Mouse (Mus musculus) neural tube, embryonic 13.5 days (tissue): ENCODE results near the gene Scgn. TPM values are rescaled to one million over a fixed set of nuclear protein-coding genes. Genes with fewer than 3 reads are reported as not detected.
A peak's percentile ranks its signal among the peaks of the same experiment; 100 is the strongest.

Experiments used
- ATAC-seq: fragments of 200-750 bp; cut with Nextera tagmentation; 2 replicates; pipeline ENCODE4 v1.8.0; 2017; ENCODE audit warnings: low read depth, mild to moderate bottlenecking, moderate TSS enrichment, moderate library complexity
- H3K27ac ChIP-seq: fragments of 300-500 bp; sonication (generic); replicated peaks from 2 replicates; pipeline ENCODE4 v1.5.1; 2015; ENCODE audit warnings: moderate library complexity, mild to moderate bottlenecking, inconsistent platforms
- H3K27me3 ChIP-seq: fragments of 300-500 bp; sonication (generic); 2 replicates; pipeline ENCODE4 v1.6.1; 2015; ENCODE audit warnings: mild to moderate bottlenecking, inconsistent platforms
- H3K36me3 ChIP-seq: fragments of 300-500 bp; sonication (generic); 2 replicates; pipeline ENCODE4 v1.6.1; 2015; ENCODE audit warnings: mild to moderate bottlenecking, inconsistent platforms
- H3K4me1 ChIP-seq: fragments of 300-500 bp; sonication (generic); replicated peaks from 2 replicates; pipeline ENCODE4 v1.6.1; 2015; ENCODE audit warnings: inconsistent platforms
- H3K4me2 ChIP-seq: fragments of 300-500 bp; sonication (generic); 2 replicates; pipeline ENCODE4 v1.6.1; 2015; ENCODE audit warnings: inconsistent platforms, mild to moderate bottlenecking, moderate library complexity
- H3K4me3 ChIP-seq: fragments of 300-500 bp; sonication (generic); 2 replicates; pipeline ENCODE4 v1.5.1; 2015; ENCODE audit warnings: mild to moderate bottlenecking, inconsistent platforms
- H3K9ac ChIP-seq: fragments of 300-500 bp; sonication (generic); 2 replicates; pipeline ENCODE4 v1.6.1; 2015; ENCODE audit warnings: moderate library complexity, mild to moderate bottlenecking, inconsistent platforms
- H3K9me3 ChIP-seq: fragments of 300-500 bp; sonication (generic); 2 replicates; pipeline ENCODE4 v1.6.1; 2016; ENCODE audit warnings: inconsistent platforms
- WGBS: fragments of 180-500 bp; shearing (Covaris S2); methylation state at CpG from one replicate; pipeline ENCODE4 v1.1.7; 2015; 5-methylcytosine and 5-hydroxymethylcytosine counted together
- polyA plus RNA-seq: library from polyadenylated mRNA; unstranded; fragments of >200 nt; fragmentation: Nextera tagmentation; extraction: Ambion mirVana; gene quantifications from 2 replicates; pipeline ENCODE4 v1.2.1, GENCODE M21; 2015

Gene Scgn
- polyA plus RNA-seq, 1 experiment from 2014 or later, result 0.59 TPM

DNA sequence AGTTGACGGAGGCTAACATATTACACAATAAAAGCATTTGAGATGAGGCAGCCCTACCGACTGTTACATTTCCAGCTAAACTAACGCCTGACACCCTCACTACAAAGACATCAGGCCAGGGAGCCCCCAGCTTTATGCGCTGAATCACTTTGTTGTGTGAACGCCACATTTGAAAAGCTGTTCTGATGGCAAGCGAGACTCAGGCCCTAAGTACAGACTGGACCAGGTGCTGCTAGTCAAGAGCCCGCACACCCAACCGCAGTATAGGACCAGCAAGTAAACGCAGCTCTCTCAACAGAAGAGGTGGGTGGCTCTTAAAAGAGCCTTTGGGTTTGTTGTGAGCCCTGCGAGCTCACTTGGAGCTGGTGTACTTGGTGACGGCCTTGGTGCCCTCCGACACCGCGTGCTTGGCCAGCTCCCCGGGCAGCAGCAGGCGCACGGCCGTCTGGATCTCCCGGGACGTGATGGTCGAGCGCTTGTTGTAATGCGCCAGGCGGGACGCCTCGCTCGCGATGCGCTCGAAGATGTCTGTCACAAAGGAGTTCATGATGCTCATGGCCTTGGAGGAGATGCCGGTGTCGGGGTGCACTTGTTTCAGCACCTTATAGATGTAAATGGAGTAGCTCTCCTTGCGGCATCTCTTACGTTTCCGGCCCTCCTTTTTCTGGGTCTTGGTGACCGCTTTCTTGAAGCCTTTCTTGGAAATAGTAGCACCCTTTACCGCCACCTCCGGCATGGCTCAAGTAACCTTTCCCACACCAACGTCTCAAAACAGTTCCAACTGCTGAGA lies 57.4 kb downstream of the Scgn start, which contains the start of gene Hist1h2ba:
Gene Hist1h2ba (minus strand): TSS at position 736 of the 790 bp plus-strand sequence.
- H3K4me3 ChIP-seq, result no peak within 1 kb of the TSS
- H3K36me3 ChIP-seq, result no peaks in the 10 kb centered on the region
- no peak within 1 kb of the TSS for H3K9ac ChIP-seq
- 86% methylated on average over 39 of the region's 39 CpGs for WGBS
- no peaks in the 10 kb centered on the region for H3K4me1 ChIP-seq
- H3K9me3 ChIP-seq, result no peaks in the 10 kb centered on the region
- no peaks in the 10 kb centered on the region for H3K27me3 ChIP-seq
- no peak within 1 kb of the TSS for H3K4me2 ChIP-seq
- no peak within 1 kb of the TSS for H3K27ac ChIP-seq
- no peak for ATAC-seq

DNA sequence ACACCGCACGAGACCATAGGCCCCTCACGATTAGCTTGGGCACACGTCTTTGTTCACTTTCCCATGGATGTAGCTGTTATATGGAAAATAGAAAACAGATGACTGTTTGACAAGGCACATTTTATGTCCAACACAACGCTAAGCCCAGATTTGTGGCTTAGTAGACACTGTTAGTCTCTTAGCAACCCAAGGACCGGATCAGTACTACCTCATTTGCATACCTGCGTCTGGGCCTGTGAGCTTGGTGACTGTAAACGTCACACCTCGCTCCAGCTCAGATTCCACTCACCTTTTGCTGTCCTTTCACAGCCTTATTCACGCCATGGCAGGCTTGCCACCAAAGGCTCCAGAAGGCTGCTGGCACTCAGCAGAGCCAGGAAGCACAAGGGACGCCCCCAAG lies 60.1 kb downstream of the Scgn start:
- 76% methylated on average over 11 of the region's 11 CpGs for WGBS
- Histone ChIP-seq H3K4me3 (no peak overlapping the region), H3K27ac (no peak overlapping the region), H3K4me1 (no peaks in the 10 kb centered on the region), H3K27me3 (no peaks in the 10 kb centered on the region), H3K36me3 (no peaks in the 10 kb centered on the region), H3K4me2 (no peak overlapping the region), H3K9ac (no peak overlapping the region), H3K9me3 (no peaks in the 10 kb centered on the region)
- no peak for ATAC-seq

DNA sequence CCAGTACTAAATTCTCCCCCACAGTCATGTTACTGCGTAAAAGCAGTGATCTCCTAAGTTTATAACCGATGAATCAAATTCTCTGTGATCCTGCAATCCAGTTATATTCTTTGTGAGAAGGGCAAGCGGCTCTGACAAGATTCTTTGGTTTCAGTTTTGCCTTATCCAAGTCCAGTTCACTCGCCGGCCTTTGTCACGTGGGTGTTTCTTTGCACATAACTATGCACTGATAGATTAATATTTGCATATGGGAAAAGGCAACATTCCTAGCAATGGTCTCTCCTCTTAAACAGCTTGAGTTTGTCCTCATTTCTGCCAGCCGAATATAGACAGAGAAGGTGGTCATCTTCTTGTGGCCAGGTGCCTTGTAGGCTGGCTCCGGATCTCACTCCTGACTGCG lies 60.6 kb downstream of the Scgn start:
- no peaks in the 10 kb centered on the region for H3K36me3 ChIP-seq
- no peak for ATAC-seq
- H3K27me3 ChIP-seq, result no peaks in the 10 kb centered on the region
- no peak overlapping the region for H3K27ac ChIP-seq
- no peaks in the 10 kb centered on the region for H3K9me3 ChIP-seq
- H3K4me1 ChIP-seq, result no peaks in the 10 kb centered on the region
- no peak overlapping the region for H3K4me3 ChIP-seq
- H3K9ac ChIP-seq, result no peak overlapping the region
- no peak overlapping the region for H3K4me2 ChIP-seq
- WGBS, result 91% methylated on average over 9 of the region's 9 CpGs

DNA sequence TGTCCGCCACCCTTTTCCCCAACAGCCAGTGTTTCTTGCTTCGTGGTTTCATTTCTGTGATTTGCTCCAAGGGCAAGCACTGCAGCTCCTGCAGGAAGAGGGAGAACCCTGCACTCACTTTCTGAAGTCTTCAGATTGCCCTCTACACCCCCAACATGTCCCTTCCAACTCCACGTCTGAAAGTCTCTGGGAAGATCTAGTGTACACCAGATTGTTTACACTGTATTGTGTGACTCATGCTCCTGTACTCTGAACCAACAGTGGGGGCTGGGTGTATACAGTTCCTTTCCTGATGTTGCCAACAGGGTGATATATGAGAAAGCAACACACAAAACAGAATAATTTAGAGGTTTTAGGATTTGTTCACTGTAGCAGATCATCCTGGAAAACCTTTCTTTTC lies 62.4 kb downstream of the Scgn start:
- 72% methylated on average over 3 of the region's 3 CpGs for WGBS

DNA sequence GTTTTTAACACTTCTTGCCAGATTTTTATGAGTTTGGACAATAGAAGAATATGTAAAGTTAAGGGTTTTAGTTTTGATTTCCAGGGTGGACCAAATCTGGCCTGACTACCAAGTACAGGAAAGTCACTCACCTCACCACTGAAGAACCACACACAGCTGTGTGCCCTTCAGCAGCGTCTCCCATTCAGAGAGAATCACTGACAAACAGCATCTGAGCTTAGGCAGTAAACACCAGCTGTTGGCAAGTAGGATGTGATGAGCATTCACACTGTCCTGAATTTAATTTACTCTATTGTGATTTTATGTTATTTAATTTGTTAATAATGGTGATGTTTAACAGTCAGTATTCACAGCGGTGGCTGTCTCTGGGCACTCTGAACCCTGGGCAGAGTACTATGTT lies 65.2 kb downstream of the Scgn start:
- H3K9me3 ChIP-seq, result no peaks in the 10 kb centered on the region
- 55% methylated on average over 2 of the region's 2 CpGs for WGBS
- no peak overlapping the region for H3K9ac ChIP-seq
- no peak overlapping the region for H3K27ac ChIP-seq
- H3K4me2 ChIP-seq, result no peak overlapping the region
- ATAC-seq, result no peak
- H3K36me3 ChIP-seq, result no peaks in the 10 kb centered on the region
- H3K27me3 ChIP-seq, result no peaks in the 10 kb centered on the region
- H3K4me1 ChIP-seq, result no peaks in the 10 kb centered on the region
- H3K4me3 ChIP-seq, result no peak overlapping the region

More for the DNA sequence above, 62.4 kb downstream of the Scgn start:
- H3K27me3 ChIP-seq, result no peaks in the 10 kb centered on the region
- H3K9ac ChIP-seq, result no peak overlapping the region
- no peaks in the 10 kb centered on the region for H3K36me3 ChIP-seq
- no peak overlapping the region for H3K27ac ChIP-seq
- H3K4me1 ChIP-seq, result no peaks in the 10 kb centered on the region
- no peak overlapping the region for H3K4me3 ChIP-seq
- no peak overlapping the region for H3K4me2 ChIP-seq
- no peaks in the 10 kb centered on the region for H3K9me3 ChIP-seq
- ATAC-seq, result no peak

DNA sequence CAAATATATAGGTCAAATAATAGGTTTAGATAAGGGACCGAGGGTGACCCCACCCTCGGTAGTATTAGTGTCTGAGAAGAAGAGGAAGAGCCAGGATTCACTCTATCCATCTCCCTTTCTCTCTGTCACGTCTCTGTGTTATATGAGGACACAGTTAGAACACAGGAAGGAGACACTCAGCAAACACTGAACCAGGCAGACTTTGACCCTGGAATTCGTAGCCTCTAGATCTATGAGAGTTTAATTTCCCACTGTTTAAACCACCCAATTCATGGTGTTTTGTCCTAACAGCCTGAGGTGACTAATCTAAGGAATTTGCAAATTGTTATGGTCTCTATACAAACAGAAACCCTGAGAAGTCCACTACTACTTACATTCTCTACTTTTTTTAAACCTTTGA lies 73.3 kb downstream of the Scgn start:
- no peak overlapping the region for H3K27ac ChIP-seq
- H3K4me2 ChIP-seq, result no peak overlapping the region
- no peak overlapping the region for H3K4me3 ChIP-seq
- no peak overlapping the region for H3K9ac ChIP-seq
- H3K36me3 ChIP-seq, result no peaks in the 10 kb centered on the region
- ATAC-seq, result no peak
- WGBS, result 77% methylated on average over 4 of the region's 4 CpGs
- H3K9me3 ChIP-seq, result no peaks in the 10 kb centered on the region
- no peaks in the 10 kb centered on the region for H3K27me3 ChIP-seq
- no peaks in the 10 kb centered on the region for H3K4me1 ChIP-seq

DNA sequence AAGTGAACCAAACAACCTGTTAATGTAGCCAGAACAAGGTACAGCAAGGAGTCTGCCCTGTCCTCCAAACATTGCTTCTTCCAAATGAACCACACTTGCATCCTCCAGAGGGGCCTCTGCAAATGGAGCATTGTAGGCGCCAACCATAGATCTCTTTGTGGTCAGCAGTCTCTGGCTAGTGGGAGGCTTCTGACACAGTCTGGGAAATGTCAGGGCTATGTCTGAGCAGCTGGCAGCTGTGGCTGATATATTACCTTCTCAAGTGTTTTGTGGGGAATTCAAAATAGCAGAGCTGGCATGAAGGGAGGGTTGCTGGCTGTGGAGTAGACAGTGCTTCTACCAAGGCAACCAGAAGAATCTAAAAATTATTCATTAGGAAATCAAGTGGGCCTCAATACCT lies 74.9 kb downstream of the Scgn start:
- H3K27ac ChIP-seq, result peak overlapping the region; percentile 23; the same call in 1 of the 2 replicates
- no peak for ATAC-seq
- WGBS, result 72% methylated on average over 1 of the region's 1 CpGs
- H3K4me1 ChIP-seq, result no peaks in the 10 kb centered on the region
- no peaks in the 10 kb centered on the region for H3K9me3 ChIP-seq
- H3K27me3 ChIP-seq, result no peaks in the 10 kb centered on the region
- H3K9ac ChIP-seq, result no peak overlapping the region
- H3K36me3 ChIP-seq, result no peaks in the 10 kb centered on the region
- H3K4me2 ChIP-seq, result no peak overlapping the region
- no peak overlapping the region for H3K4me3 ChIP-seq

DNA sequence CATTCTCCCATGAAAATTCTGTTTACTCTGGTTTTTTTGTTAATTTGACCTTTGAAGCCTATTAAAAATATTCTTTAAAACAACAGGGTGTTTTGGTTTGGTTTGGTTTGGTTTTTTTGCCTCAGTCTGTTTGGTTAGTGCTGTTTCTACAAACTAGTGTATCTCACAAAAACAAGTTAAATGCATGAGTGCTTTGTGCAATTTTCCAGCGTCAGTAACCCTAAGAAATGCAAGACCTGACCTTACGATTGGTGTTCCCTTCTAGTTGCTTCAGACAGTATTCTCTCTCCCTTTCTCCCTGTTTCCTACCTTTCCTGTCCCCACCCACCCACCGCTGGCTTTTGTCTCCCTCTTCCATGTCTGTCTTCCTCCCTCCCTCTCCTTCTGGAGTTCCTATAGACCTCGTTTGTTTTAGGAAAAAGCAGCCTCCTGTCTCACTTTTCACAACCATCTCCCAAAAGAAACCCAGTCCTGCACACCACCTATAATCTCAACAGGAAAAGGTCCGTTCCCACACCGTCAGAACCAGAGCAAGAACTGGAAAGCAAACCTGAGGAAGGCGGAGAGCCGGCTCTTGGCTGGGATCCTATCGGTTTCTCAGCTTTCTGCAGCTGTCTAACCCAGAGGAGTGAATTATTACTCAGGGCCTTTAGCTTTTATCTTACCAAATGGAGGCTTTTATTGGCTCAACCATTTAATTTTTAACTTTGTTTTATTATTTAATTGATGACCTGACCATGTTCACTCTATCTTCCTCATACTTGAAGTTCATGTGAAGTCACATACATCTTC lies 76.4 kb downstream of the Scgn start, which contains the start of gene Slc17a4:
Gene Slc17a4 (minus strand): TSS at position 634 of the 792 bp plus-strand sequence.
- Histone ChIP-seq H3K9me3 (no peaks in the 10 kb centered on the region), H3K4me1 (no peaks in the 10 kb centered on the region), H3K9ac (no peak within 1 kb of the TSS), H3K36me3 (no peaks in the 10 kb centered on the region), H3K27ac (peak within 1 kb of the TSS; percentile 23; the same call in 1 of the 2 replicates), H3K4me2 (no peak within 1 kb of the TSS), H3K27me3 (no peaks in the 10 kb centered on the region), H3K4me3 (no peak within 1 kb of the TSS)
- 68% methylated on average over 9 of the region's 9 CpGs for WGBS
- no peak for ATAC-seq

DNA sequence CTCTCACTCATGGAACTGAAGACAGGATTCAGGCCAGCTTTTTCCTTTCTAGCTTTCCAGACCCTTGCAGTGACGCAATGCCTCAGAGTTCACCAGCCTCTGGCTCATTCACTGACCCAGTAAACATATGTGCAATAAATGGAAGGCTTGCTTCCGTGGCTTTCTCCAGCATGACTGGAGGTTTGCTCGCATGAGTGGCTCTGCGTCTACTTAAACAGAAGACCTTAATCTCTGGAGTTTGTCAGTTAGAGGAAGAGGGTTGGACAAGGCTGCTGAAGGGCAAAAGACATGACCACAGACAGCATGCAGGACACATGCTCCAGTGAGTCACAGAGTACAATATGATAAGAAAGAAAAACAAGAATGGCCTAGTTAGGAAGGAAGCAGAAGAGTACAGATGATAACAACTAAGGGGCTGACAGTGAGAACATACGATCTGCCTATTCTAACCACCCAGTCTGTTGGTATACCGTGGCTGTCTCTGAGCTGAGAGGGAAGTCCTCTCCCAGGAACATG lies 77.2 kb downstream of the Scgn start:
- Histone ChIP-seq H3K27ac (no peak overlapping the region), H3K9ac (no peak overlapping the region), H3K4me3 (no peak overlapping the region), H3K4me1 (no peaks in the 10 kb centered on the region), H3K27me3 (no peaks in the 10 kb centered on the region), H3K4me2 (no peak overlapping the region), H3K36me3 (no peaks in the 10 kb centered on the region), H3K9me3 (no peaks in the 10 kb centered on the region)
- 44% methylated on average over 6 of the region's 6 CpGs for WGBS
- no peak for ATAC-seq

DNA sequence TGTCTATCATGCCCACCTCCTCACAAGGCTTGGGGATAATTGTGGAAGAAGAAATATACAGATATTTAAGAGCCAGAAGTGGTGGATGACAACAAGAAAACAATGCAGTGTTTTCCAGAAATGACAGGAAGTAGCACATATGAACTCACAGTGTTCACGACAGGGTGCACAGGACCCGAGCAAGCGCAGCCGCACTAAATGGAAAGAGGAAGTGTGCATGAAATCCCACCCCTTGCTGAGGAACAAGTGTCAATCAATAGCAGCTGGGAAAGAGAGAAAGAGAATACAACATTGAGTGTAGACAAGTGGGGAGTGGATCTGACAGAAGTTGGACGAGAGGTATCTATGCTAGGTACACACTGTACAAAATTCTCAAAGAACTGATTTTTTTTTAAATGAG lies 79.7 kb downstream of the Scgn start:
- Histone ChIP-seq H3K4me2 (no peak overlapping the region), H3K36me3 (no peaks in the 10 kb centered on the region), H3K9me3 (no peaks in the 10 kb centered on the region), H3K27ac (no peak overlapping the region), H3K4me3 (no peak overlapping the region), H3K27me3 (no peaks in the 10 kb centered on the region), H3K9ac (no peak overlapping the region), H3K4me1 (no peaks in the 10 kb centered on the region)
- ATAC-seq, result no peak
- WGBS, result 85% methylated on average over 5 of the region's 5 CpGs

DNA sequence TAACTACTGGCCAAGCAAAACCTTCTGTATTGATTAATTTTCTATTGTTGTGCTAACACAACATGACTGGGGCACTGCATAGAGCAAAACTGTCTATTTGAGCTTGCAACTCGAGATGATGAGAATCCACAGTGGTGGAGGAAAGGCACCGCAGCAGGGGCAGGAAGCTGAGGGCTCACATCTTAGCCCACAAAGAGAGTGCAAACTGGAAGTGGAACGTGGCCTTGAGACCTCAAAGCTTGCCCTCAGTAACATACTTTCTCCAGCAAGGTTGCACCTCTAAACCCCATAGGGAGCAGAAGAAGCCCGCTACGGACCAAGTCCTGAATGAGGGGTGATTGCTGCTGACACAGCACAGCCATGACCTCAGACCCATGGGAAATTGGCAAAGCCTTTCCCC lies 80.9 kb downstream of the Scgn start:
- H3K4me3 ChIP-seq, result no peak overlapping the region
- no peak for ATAC-seq
- H3K4me2 ChIP-seq, result no peak overlapping the region
- H3K36me3 ChIP-seq, result no peaks in the 10 kb centered on the region
- 81% methylated on average over 5 of the region's 5 CpGs for WGBS
- H3K9ac ChIP-seq, result no peak overlapping the region
- H3K27me3 ChIP-seq, result no peaks in the 10 kb centered on the region
- no peaks in the 10 kb centered on the region for H3K9me3 ChIP-seq
- H3K4me1 ChIP-seq, result no peaks in the 10 kb centered on the region
- no peak overlapping the region for H3K27ac ChIP-seq

DNA sequence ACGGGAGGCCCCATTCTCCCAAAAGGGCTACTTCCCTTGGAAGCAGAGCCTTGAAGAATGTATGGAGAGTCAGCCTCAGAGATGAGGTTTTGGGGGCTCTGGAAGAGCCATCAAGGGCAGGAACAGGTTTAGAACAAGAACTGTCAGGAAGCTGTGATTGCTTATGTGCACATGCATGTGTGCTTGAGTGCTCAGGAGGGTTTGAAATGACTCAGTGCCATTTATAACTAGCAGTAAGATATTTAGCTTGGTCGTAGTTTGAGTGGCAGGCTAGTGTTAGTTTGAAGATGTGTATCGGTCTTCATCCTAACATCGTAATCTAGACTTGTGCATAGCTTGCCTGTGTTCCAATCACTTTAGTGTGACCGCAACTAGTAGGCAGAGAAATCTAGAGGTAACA lies 84.1 kb downstream of the Scgn start:
- Histone ChIP-seq H3K9ac (no peak overlapping the region), H3K4me3 (no peak overlapping the region), H3K27me3 (no peaks in the 10 kb centered on the region), H3K9me3 (no peaks in the 10 kb centered on the region), H3K27ac (no peak overlapping the region), H3K36me3 (no peaks in the 10 kb centered on the region), H3K4me2 (no peak overlapping the region), H3K4me1 (no peaks in the 10 kb centered on the region)
- 96% methylated on average over 5 of the region's 5 CpGs for WGBS
- ATAC-seq, result no peak
